Mouse (Mus musculus) embryonic facial prominence, embryonic 10.5 days (tissue): ENCODE measurements around the gene Fam198b. TPM values are rescaled to one million over a fixed set of nuclear protein-coding genes. Genes with fewer than 3 reads are reported as not detected.

Experiments
- DNase-seq: peaks from one replicate; pipeline ENCODE4 v3.0.0-alpha.2; 2017; ENCODE audit warnings: low spot score
- H3K27ac ChIP-seq: fragments of 300-500 bp; sonication (generic); replicated peaks from 2 replicates; pipeline ENCODE4 v1.5.1; 2016; ENCODE audit warnings: mild to moderate bottlenecking
- H3K27me3 ChIP-seq: fragments of 300-500 bp; sonication (generic); replicated peaks from 2 replicates; pipeline ENCODE4 v1.6.1; 2016; ENCODE audit warnings: low read depth, mild to moderate bottlenecking; ENCODE audit not compliant: poor library complexity, severe bottlenecking
- H3K36me3 ChIP-seq: fragments of 300-500 bp; sonication (generic); replicated peaks from 2 replicates; pipeline ENCODE4 v1.6.1; 2016; ENCODE audit warnings: mild to moderate bottlenecking, moderate library complexity
- H3K4me1 ChIP-seq: fragments of 300-500 bp; sonication (generic); 2 replicates; pipeline ENCODE4 v1.6.1; 2016
- H3K4me3 ChIP-seq: fragments of 300-500 bp; sonication (generic); 2 replicates; pipeline ENCODE4 v1.5.1; 2016; ENCODE audit warnings: mild to moderate bottlenecking, moderate library complexity
- H3K9me3 ChIP-seq: fragments of 300-500 bp; sonication (generic); 2 replicates; pipeline ENCODE4 v1.6.1; 2016; ENCODE audit warnings: mild to moderate bottlenecking
- WGBS: fragments of 180-500 bp; shearing (Covaris S2); methylation state at CpG from one replicate; pipeline ENCODE4 v1.1.7; 2016; 5-methylcytosine and 5-hydroxymethylcytosine counted together
- polyA plus RNA-seq: library from polyadenylated mRNA; unstranded; fragments of >200 nt; fragmentation: Nextera tagmentation; extraction: Ambion mirVana; gene quantifications from 2 replicates; pipeline ENCODE4 v1.2.1, GENCODE M21; 2016

Gene Fam198b
- polyA plus RNA-seq, 1 experiment from 2014 or later = 2.5 TPM

DNA sequence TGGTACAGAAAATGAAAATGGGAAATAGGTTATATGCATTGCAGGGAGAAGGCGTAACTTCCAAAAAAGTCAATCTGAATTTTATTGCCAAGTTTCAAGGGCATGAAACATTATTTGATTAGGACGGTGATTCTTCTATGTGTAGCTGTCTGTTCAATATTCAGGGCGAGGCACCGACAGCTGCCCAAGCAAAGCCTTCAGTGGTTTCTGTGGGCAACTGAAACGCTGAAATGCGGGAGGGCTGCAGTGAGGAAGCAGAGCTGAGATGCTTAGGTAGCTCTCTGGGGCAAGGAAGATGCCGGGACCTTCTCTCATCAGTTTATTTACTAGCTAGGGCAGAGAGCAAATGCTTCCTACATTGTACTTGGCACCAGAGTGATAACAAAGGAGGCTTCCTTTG is 87.2 kb downstream of the Fam198b start:
- DNase-seq = no peak
- Histone ChIP-seq H3K27ac (no peak overlapping the region), H3K27me3 (no peaks in the 10 kb centered on the region), H3K9me3 (no peaks in the 10 kb centered on the region), H3K36me3 (no peaks in the 10 kb centered on the region), H3K4me3 (no peak overlapping the region), H3K4me1 (0 out of 2 replicates have a peak, but pooled peaks cover 5% of the 10 kb centered on the region)
- WGBS = 86% methylated on average over 7 of the region's 7 CpGs

DNA sequence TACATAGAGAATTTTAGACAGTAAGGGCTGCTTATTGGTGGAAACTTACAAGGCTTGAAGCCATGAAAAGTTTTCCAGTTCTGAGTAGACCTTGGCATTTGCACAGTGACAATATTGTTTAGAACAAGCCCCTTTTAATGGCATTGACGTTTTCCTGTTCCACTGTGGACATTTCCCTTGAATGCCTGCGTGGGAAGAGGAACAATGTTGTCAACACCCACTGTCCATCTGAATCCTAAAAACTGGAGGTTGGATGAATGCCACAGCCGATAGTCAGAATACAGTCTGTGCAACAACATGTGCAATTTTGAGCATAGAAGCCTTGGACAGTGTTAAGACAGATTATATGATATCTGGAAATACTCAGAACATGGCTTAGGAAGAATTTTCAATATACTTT is 92.5 kb downstream of the Fam198b start:
- no peak for DNase-seq
- Histone ChIP-seq H3K4me1 (peaks cover 15% of the 10 kb centered on the region), H3K9me3 (no peaks in the 10 kb centered on the region), H3K4me3 (no peak overlapping the region), H3K36me3 (no peaks in the 10 kb centered on the region), H3K27ac (no peak overlapping the region), H3K27me3 (no peaks in the 10 kb centered on the region)
- 70% methylated on average over 3 of the region's 3 CpGs for whole genome bisulfite sequencing

DNA sequence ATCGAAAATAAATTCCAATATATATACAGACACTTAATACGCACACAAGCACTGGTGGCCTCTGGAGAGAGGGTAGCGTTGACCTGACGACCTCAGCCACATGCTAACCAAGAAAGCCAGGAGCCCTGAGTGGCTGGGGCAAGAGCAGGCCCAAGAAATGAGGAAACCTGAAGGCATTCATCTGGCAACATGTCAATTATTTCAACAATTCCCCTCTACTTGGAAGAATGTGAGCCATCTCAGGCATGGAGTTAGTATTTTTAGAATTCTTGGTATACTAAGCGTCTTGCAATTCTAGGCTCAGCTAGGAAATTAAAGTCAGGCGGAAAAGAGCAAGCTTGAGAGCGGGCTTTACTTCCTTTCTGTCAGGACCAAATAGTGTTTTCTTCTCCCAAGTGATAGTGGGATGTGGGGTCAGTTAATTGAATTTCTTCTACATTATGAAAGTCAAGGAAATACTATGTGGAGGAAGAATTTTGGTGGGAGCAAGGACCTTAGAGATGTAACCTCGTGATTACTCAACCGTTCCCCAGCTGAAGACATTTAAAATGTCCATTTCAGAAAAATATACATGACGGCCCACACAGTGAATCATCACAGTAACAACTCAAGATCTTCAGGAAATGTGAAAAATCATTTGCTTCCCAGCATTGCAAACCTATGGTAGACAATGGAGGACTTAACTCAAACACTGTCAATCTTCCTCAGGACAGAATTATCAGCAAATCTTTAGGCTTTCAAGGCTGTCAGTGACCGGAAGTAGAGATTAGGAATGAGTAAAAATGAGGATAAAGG is 93.5 kb downstream of the Fam198b start:
- peaks cover 15% of the 10 kb centered on the region for H3K4me1 ChIP-seq
- DNase-seq = peak; percentile 37
- H3K4me3 ChIP-seq = no peak overlapping the region
- H3K27ac ChIP-seq = no peak overlapping the region
- WGBS = 61% methylated on average over 11 of the region's 11 CpGs
- H3K27me3 ChIP-seq = no peaks in the 10 kb centered on the region
- no peaks in the 10 kb centered on the region for H3K9me3 ChIP-seq
- no peaks in the 10 kb centered on the region for H3K36me3 ChIP-seq

DNA sequence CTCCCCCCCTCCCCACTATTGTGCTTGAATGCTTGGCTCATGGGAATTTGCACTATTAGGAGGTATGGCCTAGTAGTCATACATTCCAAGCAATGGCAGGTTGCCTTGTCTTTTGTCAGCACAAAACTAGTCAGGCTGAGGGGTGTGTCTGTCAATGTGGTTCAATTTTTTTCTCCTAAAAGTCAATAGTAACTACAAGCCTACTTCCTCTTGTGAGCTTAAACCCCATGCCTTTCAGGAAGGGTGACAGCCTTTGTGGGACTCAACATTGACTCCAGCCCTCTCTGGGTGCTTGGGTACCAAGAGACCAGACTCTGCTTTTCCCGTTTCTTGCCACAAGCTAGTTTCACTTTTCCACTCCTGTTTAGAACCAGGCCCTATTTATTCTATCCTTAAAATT is 96.4 kb downstream of the Fam198b start:
- no peak for DNase-seq
- WGBS = 93% methylated on average over 1 of the region's 1 CpGs
- Histone ChIP-seq H3K9me3 (no peaks in the 10 kb centered on the region), H3K36me3 (no peaks in the 10 kb centered on the region), H3K4me3 (no peak overlapping the region), H3K27me3 (no peaks in the 10 kb centered on the region), H3K4me1 (peaks cover 10% of the 10 kb centered on the region), H3K27ac (no peak overlapping the region)

DNA sequence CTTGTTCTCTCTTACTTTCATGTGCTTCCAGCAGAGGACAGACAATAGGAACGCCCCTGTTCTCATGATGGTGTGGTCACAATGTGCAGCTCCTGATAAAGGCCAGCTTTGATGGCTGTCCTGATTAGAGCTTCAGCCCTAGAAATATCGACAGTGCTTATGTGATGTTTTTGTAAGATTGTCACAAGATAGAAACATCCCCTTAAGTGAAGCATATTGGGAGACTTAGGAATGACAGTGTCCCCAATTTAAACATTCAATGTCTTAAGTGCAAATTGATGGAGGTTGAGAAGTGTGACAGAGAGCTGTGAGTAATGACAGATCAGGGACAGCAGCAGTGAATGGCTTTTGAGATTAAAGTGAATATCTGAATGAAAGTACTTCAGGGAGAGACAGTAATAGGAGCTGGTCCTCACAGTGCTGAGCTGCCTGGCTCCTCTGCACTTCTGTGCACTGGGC is 99.7 kb downstream of the Fam198b start:
- Histone ChIP-seq H3K27ac (no peak overlapping the region), H3K4me3 (no peak overlapping the region), H3K36me3 (no peaks in the 10 kb centered on the region), H3K27me3 (no peaks in the 10 kb centered on the region), H3K4me1 (no peaks in the 10 kb centered on the region), H3K9me3 (no peaks in the 10 kb centered on the region)
- no peak for DNase-seq
- WGBS = 74% methylated on average over 2 of the region's 2 CpGs

DNA sequence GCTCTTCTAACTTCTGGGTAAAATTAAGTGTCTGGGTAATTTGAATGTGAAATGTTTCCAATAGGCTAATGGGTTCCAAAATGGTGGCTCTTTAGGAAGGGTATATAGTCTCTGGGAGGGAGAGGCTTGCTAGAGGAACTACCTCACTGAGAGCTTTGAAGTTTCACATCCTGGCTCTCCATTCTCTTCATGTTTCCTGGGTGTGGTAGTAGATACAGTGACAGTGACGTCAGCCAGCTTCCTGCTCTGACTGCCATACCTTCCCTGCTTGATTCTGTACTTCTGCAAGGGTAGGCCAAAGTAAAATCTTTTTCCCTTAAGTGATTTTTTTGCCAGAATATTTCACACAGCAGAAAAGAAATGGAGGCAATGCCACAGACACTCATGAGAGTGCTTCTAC is 100.2 kb downstream of the Fam198b start:
- Histone ChIP-seq H3K27ac (no peak overlapping the region), H3K27me3 (no peaks in the 10 kb centered on the region), H3K36me3 (no peaks in the 10 kb centered on the region), H3K4me1 (0 out of 2 replicates have a peak, but pooled peaks cover 3% of the 10 kb centered on the region), H3K9me3 (no peaks in the 10 kb centered on the region), H3K4me3 (no peak overlapping the region)
- DNase-seq = no peak
- 64% methylated on average over 1 of the region's 1 CpGs for WGBS

DNA sequence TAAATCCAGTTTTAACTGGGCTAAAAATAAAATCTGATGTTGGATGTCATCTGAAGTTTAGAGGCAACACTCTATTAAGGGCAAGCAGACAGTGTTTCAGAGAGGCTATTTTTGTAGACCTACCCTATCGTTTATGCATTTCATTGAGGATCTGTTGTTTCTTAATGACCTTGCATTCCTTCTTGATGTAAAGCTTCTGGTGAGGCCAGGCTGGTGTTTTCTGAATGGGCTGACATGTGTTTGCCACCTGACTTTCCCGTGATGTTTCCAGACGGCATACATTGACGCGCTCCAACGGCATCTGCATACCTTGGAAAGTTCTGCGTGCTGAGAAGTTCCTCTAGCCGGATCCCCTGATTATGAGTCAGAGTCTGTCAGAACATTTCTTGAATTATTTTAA is 104.9 kb downstream of the Fam198b start:
- no peak overlapping the region for H3K27ac ChIP-seq
- H3K36me3 ChIP-seq = no peaks in the 10 kb centered on the region
- peak; percentile 47 for DNase-seq
- peaks cover 11% of the 10 kb centered on the region for H3K4me1 ChIP-seq
- no peak overlapping the region for H3K4me3 ChIP-seq
- no peaks in the 10 kb centered on the region for H3K27me3 ChIP-seq
- H3K9me3 ChIP-seq = no peaks in the 10 kb centered on the region
- WGBS = 56% methylated on average over 8 of the region's 8 CpGs

DNA sequence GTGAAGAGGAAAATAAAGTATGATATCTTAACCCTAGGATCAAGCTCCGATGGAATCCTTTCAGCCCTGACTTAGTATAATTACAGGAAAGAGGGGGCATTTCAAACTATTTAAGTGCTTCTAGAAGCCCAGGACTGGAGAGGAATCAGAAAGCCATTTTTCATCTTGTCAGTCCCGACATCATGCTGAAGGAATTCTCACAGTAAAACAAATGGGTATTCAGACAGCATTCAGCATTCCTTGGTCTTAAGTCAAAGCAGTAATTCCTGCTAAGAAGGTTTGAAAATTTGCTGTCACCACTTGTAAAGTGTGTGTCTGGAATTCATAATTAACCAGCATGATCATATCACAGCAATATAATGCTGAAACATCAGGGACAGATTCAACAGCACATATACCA is 105.6 kb downstream of the Fam198b start:
- no peak overlapping the region for H3K27ac ChIP-seq
- H3K4me3 ChIP-seq = no peak overlapping the region
- H3K36me3 ChIP-seq = no peaks in the 10 kb centered on the region
- whole genome bisulfite sequencing = 45% methylated on average over 2 of the region's 2 CpGs
- no peaks in the 10 kb centered on the region for H3K27me3 ChIP-seq
- H3K9me3 ChIP-seq = no peaks in the 10 kb centered on the region
- H3K4me1 ChIP-seq = peaks cover 11% of the 10 kb centered on the region
- no peak for DNase-seq

DNA sequence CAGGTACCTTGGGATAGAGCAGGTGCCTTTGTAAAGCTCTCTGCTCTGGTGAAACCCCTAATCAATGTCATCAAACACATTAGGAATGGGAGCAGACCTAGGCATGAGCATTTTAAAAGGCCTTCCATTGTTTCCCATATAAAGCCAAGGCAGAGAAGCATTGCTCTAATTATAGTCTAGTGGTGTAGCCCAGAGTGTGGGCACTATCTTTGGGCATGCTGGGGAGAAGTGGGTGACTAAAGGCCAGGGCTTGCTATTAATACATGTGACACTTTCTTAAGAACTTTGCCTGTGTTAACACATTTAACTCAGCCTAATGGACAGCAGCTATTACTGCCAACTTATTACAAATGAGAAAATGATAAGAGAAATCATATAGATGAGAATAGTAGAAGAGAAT is 106.1 kb downstream of the Fam198b start:
- Histone ChIP-seq H3K27ac (no peak overlapping the region), H3K27me3 (no peaks in the 10 kb centered on the region), H3K4me3 (no peak overlapping the region), H3K4me1 (peaks cover 11% of the 10 kb centered on the region), H3K36me3 (no peaks in the 10 kb centered on the region), H3K9me3 (no peaks in the 10 kb centered on the region)
- no peak for DNase-seq

DNA sequence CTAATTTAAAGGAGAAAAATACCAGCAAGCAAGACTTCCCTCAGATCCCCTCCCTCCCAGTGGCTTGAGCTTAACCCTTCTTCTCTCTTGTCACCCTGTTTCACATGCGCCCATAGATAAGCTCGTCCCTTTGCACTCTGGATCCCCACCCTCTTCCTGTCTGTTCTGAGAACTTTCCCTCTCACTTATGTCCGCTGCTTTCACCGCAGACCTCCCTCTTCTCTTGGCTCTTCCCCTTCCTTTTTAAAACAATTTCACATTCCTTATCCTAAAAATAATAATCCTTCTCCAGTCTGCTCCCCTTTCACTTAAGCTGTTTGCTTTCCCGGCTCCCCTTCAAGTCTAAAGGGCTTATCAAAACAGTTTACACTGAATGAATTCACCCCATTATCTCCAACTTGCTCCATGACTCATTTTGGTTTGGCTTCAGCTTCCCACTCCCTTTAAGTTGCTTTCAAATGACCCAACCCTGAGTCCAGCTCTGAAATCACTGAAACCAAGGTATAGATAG is 109.8 kb downstream of the Fam198b start:
- no peak for DNase-seq
- no peaks in the 10 kb centered on the region for H3K27me3 ChIP-seq
- no peaks in the 10 kb centered on the region for H3K36me3 ChIP-seq
- no peaks in the 10 kb centered on the region for H3K9me3 ChIP-seq
- no peak overlapping the region for H3K27ac ChIP-seq
- WGBS = 58% methylated on average over 5 of the region's 5 CpGs
- no peak overlapping the region for H3K4me3 ChIP-seq
- H3K4me1 ChIP-seq = peaks cover 11% of the 10 kb centered on the region

DNA sequence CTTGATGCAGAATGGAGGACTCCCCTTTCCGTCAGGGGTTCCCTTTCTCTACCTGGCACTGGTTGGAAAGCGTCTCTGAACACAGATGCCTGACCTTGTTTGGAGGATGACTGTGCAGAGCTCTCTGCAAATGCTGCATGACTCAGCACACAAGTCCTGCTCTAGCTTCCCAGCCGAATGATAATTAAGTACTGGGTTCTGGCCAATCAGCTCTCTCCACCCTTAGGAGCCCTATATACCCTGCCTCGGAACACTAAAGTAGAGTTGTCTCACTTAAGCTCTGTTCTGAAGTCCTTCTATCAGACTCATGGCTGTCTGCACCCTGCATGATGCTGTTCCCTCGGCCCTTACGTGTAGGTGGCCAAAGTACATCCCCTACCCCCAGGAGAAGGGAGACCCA is 111.4 kb downstream of the Fam198b start:
- no peaks in the 10 kb centered on the region for H3K4me1 ChIP-seq
- H3K4me3 ChIP-seq = no peak overlapping the region
- no peaks in the 10 kb centered on the region for H3K27me3 ChIP-seq
- H3K36me3 ChIP-seq = no peaks in the 10 kb centered on the region
- no peak for DNase-seq
- WGBS = 78% methylated on average over 6 of the region's 6 CpGs
- no peaks in the 10 kb centered on the region for H3K9me3 ChIP-seq
- H3K27ac ChIP-seq = no peak overlapping the region
